Mouse (Mus musculus): Measurements from ENCODE around the gene Cpvl. TPM values are rescaled to one million over a fixed set of nuclear protein-coding genes. Genes with fewer than 3 reads are reported as not detected.

Cpvl gene
- total RNA-seq, 1 experiment from 2014 or later: not detected

DNA sequence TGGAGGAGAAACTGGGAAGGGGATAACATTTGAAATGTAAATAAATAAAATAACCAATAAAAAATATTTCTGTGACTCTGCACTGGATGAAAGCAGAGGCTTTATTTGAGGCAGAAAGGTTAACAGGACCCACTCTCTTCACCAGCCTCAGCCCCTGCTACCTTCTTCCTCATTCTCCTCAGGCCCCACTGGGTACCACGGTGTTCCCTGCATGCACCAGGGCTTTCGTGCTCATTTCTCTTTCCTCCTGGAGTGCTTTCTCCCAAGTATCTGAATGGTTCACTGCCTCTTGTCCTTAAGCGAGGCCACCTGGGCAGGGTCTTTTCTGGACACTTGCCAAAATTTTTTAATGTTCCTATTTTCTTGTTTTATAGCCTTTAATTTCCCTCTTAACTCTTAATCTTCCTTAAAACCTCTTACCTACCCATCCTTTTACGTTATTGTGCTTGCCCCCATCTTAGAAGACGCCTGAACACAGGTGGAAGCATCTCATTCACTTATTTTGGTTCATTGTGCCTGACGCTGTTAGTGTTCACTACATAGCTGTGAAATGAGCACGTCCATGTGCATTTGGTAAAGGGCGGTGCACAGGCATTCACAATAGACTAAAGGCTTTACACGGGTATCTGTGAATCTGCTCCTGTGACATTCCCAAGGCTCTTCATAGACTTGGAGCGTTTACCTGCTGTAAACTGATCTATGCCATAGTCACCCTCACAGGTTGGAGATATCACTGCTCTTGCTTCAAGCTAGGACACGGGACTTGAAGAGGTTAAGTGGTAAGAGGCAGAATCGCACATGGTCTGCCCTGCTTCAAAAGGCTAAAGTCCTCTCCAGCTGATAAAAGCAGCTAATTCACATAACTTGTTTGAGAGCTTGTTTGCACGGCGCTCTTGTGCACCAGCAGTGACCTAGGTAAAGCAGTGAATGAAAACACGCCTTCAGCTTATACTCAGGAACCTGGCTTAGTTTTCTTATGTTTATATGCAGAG, 41.0 kb downstream of the Cpvl start:
- DNase-seq: no peak

DNA sequence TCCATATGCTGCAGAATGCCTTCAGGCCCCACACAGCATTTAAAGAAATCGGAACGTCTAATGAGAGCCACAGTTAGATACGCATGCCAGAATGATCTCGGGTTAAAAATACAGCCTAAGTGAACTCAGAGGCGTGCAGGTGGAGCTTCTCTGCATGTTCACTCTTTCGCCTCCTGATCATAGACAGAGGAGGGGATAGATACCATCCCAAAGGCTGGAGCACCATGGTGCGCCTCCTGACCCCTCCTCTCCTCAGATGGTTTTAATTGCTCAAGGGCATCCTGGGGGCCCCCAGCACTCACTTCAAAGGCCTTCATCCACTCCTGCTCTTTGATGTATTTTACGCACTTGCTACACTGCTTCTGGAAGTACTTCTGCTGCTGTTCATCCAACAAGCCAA, 46.9 kb downstream of the Cpvl start:
- no peak for DNase-seq

DNA sequence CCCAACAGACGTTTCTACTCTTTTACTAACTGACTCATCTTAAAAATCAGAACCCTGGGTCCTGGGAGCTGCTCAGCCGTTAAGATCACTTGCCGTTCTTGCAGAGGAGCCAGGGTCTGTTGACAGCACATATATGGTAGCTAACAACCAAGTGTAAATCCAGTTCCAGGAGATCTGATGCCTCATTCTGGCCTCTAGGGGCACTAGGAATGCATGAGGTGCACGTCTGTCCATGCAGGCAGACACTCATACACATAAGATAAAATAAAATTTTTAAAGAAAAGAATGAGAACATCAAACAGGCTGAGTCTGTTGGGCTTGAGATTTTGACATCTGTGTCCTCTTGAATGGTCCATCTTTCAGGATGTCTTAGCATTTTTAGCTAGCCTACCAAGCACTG, 48.6 kb downstream of the Cpvl start:
- DNase-seq: no peak

DNA sequence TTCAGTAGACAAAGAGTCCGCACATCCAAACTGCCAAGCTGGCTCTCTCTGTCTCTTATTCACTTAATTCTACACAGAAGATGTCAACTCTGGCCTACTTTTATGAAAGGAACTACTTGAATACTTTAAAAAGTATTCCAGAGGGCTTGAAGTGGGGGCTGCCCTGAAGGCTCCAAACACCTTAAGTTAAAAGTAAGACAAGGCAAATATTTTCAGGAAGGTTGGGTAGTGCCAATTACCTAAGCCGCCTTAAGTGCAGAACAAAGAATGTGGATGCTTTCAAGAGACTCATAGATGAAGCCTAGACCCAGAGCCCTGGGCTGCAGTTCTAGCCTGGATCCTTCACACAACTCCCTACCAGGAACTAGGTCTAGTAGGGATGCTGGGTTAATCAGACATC, 52.3 kb downstream of the Cpvl start:
- no peak for DNase-seq

DNA sequence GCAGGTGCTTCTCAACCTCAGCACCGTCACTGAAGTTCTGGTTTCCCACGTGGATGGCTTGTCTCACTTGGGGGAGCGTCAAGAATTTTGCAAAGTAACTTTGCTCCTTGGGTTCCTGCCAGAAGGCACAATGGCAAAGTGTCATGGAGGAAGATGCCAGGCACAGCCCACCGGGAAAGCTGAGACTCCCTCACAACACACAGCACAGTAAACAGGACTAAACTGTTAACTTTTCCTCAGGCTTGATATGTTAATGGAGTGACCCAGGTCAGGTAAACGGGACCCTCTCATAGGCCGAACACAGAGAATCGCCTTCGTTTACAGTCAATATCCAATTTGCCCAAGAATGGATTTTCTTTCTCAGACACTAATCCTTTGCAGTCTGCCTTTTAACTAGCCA, 53.3 kb downstream of the Cpvl start:
- DNase-seq: no peak

DNA sequence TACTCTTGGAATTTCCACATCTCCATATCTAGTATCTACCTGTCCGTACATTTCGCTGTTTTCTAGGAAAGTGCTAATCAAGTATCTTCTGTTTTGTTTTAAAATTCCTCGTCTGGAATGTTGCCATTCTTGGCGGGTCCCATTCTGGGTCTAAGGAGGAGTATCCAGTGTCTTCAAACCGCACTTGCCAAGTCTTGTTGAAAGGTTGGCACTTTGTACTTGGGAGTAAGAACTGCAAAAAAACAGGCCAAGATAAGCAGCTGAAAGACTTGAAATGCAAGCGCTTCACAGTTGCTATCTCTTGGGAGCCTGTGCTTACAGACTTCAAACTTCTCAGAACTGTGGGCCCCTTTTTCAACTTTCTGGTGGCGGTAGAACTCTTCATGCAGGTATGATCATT, 58.4 kb downstream of the Cpvl start:
- DNase-seq: no peak

DNA sequence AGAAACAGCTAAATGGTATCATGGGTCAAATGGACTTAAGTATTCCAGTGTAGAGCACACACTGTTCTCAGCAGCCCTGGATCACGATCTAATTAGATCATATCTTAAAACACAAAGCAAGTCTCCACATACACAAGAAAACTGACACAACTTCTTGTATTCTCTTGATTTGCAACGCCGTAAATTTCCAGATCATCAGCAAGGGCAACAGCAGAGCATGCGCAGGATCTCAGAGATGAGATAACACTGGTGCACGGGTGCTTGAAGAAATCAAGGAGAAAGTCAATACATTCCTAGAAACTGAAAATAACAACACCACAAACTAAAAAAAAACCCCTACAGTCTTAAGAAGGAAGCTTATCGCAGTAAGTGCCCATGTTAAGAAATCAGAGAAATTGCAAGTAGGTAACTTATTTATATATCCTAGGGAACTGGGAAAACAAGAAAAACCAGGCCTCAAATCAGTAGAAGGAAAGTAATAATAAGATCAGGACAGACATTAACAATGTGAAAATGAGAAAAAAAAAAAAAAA, 61.4 kb downstream of the Cpvl start:
- DNase-seq: no peak

DNA sequence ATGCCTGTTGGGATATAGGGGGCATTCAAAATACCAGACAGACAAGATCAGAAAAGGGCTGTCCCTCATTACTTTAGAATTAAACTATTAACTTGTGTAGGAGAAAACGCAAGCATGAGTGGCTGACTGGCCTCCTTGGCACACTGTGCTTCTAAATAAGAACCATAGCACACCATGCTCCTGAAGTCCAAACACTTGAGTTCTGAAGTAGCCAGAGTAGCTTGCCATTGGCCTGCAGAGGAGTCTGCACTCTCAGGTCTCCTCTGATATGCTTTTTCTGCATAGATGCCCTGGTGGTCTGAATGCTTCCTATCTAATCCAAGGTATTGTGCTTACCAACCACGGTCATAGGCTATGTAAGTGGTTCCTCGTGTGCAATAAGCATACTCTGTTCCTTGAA, 63.1 kb downstream of the Cpvl start:
- DNase-seq: no peak

DNA sequence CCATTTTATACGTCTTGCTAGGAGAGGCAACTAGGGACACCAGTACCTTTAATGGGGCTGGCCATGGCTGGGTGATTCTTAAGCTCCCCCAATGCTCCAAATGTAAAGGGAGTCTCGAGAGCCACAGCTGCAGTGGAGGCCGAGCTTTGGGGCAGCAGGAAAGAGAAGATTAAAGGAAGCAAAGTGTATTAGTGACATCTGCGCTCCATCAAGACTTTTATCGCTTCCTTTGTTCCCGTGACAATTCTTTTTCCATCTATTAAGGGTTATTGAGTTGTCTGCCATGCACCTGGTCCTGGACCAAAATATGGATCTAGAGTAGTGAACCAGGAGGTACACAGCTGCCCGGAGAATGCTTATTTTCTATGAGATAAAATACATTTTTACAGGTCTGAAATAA, 65.3 kb downstream of the Cpvl start:
- no peak for DNase-seq

DNA sequence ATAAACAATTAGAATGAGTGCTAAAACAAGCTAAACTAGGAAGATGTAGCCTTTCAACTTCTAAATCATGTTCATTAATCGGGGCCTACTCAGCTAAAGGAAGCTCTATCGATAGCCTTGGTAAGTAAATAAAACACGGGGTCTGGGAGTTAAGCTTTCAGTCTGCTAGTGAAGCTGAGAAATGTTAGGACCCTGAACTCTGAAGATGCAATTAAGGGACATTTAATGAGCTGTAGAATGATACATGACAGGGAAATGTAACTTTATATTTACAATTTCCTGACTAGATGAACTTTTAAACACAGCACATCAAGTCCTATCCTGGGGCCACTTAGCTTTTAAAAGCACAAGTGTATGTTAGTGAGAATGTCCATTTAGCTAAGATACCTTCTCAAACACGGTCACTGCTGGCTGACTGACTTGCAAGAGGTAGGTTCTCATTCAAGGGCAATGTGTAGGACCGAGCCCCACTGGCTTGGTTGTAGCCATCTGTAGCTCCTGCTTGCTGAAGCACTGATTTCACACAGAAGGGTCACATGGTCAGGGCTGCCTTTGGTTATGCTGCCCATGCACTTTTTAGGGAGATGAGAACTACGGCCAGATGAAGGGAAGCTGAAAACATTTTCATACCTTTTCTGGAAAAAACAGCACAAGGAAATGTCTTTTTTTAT, 66.2 kb downstream of the Cpvl start:
- DNase-seq: no peak

DNA sequence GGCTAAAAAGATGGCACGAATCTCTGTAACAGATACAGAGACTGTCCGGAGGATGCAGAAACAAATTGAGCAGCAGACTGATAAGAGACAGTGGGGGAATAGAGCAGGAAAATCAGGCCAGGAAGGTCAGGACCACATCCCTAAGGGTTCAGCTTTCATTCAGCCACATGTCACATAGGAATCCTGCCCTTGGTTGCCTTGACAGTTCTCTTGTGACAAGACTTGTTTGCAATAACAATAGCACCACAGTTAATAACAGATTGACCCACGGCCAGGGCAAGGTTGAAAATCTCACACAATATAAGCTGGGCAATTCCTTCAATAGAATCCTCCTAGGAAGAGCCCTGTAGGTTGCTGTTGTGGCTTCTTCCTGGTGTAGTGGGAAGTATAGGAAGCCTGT, 68.5 kb downstream of the Cpvl start:
- DNase-seq: no peak

DNA sequence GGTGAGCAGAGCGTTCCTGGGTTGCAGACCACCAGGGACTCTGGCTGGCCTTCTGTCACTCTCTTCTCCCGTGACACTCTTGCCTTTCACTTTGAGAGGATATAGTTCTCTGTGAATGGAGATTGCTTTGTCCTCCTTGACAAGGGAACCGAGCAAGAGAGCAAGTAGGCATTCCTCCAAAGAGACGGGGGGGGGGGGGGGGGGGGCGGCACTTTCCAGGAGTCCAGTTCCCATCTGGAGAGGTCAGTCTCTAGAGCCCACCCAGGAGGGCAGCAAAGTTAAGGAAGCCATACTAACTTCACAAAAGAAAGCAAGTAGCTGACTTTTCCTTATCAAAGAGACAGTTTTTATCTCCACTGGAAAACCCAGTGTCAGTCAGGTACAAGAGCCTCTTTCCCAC, 69.0 kb downstream of the Cpvl start:
- no peak for DNase-seq

DNA sequence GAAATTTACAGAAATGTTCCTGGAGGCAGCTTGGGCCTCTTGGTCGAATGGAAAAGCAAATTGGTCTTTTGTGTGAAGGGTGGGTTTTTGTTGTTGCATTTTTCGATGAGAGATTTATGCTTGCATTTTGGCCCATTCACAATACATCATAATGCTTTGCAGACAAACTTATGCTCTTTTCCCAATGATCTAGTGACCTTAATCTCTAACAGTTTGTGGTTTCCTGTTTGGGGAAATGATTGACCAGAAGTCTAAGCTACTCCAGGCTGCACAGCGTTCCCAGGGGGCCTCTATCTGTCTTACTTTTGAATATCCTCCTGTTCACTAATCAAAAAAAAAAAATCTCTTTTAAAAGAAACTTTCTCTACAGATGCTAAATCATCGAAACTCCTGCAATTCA, 71.6 kb downstream of the Cpvl start:
- no peak for DNase-seq

DNA sequence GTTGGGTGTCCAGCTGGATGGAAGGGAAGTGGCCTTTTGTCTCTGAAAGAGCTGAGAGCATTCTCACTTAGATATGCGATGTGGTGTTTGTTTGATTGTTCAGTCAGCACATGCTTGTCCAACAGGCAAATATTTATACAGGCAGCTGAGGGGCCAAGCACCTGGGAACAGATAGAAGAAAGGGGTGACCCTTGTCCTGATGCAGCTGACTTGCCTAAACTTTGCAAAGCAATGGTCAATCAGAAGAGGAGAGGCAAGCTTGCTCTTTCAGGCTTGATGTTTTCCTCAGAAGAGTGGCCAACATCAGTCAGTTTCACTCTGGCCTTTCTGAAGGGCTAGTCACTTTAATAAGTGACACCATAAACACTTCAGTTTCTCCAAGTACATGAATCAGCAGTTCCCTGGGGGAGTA, 72.4 kb downstream of the Cpvl start:
- DNase-seq: no peak

DNA sequence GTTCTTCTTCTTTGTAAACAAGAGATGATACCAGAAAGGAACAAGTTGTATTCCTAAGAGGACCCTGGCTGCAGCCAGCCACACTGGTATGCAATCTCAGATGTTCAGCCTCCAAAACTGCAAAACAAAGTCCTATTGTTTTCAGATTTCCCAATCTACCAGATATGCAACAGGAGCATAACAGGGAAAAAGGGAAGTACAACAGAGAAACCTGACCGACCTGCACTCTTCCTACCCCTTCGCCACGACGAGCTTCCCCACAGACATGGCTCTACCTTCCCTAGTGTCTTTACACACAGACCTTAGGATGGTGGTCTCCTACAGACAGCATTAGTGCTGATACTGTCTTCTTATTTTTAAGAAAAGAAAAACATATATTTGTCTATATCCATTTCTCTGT, 72.9 kb downstream of the Cpvl start:
- DNase-seq: no peak

DNA sequence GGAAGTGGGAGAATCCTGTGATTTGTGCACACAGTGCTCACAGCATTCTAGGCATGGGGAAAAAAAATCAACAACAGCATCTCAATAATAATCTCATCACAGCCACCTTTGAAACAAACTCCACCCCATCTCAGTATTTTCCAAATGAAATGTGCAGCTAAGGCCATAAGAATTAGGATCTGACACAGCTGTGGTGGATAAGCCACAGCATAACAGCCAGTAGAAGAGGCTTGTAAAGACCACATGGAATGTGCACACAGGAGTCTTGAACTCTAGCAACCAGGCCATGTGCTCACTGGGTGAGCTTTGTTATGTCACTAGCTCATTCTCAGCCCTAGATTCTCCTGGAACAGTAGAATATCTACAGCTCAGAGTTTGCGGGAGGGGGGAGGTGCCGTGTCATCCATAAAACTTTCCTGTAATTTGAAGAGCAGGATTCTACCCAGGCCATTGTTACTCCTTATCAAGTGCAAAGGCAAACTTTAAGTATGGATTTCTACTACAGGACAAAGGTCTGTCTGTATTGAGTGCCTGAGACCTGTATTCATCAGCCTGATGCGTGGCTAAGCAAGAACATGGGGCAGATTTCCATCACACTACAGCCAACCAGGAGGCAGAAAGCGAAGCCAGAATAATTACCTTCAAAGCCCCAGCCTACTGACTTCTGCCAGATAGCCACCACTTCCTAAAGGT, 73.6 kb downstream of the Cpvl start:
- no peak for DNase-seq

DNA sequence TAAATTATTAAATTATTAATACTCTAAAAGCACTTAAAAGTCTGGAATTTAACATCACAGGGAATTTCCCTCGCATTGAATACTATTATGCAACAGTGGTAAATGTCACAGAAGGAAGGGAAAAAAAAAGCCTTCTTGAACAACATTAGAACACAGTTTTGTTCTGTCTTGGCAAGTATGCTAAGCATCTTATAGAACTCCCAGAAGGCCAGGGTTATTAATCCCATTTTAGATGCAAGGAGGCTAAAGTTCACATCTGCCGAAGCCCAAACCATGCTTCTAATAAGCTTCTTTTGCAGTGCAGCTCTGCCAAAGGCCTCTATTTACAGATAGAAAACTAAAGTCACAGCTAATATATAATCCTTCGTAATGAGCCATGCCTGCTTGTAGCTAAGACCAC, 74.3 kb downstream of the Cpvl start:
- no peak for DNase-seq

DNA sequence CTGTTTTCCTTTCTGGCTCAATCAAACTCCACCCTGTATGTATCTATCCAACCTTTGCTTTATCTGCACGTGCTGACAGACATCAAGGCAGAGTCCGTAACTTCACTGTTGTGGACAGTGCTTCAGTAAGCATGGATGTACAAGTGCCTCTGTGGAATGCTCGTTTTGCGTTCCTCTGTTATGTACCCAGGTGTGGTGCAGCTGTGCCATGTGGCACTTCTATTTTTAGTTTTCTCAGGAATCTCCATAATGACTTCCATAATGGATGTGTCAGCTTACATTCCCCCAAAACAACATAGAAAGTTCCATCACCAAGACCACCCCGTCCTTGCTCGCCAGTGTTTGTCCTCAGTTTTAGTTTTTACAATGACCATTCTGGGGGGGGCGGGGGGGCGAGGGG, 76.7 kb downstream of the Cpvl start:
- DNase-seq: no peak

DNA sequence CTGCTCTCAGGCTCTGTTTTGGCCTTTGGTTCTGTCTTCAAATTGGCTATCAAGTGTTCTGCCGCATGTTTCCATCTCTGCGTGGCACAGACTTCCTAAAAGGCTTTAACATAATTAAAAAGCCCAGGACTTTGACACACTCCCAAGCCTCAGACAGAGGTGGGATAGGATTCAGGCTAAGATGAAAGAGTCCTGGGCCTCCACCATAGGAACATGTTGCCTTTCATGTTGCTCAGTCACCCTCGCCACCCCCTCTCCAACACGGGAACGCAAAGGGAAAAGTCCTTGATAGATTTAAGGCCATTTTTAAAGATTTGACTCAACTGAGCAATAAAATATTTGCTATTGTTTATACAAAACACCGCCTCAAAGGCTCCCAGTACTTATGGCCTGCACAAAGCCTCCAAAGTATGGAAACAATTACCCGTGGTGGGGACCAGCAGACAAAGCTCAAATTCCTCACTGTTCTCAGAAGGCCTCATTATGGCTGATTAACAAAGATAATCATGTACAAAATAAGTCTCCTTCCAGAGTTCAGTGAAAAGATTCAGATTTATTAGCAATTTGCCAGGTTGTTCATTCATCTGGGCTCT, 80.5 kb downstream of the Cpvl start:
- no peak for DNase-seq

DNA sequence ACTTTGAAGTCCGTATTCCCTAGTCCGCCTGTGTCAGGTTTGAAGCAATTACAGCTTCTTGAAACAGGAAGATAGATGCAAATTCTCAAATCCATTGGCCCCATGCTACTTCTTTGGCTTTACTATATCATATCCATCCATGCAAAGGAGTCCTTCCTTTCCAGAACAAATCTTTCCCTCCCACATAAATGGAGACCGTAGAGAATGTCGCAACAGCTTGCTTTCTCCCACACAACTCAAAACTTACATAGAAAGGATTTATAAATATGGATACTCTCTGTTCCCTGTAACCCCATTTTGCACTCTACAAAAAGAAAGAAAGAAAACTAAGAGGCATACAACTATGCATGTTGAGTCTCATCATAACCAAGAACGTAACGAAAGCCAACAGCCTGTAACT, 81.3 kb downstream of the Cpvl start:
- no peak for DNase-seq

DNA sequence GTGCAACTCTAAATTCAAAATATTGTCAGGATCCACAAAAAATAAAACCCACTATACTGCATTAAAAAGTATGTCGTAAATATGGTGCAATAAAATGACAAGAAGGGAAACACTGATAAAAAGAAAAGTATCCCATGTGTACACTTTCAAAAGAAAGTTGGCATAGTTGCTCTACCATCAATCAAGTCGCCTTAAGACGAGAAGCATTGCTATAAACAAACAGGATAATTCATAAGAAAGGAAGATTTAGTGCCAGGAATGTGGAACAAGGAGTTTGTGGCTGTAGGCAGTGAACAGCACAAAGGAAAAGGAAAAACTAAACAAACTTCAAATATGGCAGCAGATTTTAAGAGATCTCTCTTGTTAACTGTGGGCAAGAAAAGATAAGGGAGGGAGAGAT, 84.7 kb downstream of the Cpvl start:
- no peak for DNase-seq

DNA sequence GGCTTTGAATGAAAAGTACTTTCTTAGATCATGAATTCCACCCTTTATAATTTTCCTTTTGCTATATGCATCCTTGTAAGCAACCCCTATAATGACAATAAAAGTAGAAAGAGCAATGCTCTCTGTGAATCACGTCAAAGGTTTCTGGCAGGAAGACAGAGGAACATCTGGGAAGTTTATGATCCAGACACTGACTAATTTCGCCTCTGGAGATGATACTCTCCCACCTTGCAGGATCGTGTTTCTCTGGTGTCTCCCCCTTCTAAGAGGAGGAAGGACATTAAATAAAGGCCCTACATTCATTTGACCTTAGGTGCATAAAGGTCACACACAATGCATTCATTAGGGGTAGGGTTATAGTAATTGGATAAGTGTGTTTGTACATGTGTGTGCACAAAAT, 87.4 kb downstream of the Cpvl start:
- DNase-seq: no peak

DNA sequence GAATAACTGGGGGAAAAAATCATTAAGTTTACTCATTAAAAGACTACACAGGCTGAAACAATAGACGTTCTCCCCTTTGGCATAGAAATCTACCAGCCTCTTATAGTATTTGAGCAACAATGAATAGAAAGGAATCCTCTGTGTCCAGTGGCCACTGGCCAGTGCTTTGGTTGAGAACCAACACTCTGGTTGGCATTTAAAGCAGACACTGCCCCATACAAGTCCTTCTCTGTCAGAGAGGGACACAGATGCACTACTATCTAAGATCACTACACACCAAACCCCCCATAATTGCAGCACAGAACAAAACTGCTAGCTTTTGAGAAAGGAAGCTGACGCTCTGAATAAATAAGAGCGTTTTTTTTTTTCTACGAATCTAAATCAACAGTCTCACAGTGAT, 93.5 kb downstream of the Cpvl start:
- DNase-seq: no peak

All from adrenal gland, postnatal 14 days (tissue).